Comparison of ENCODE assay signal across 8 mouse cellular contexts in the genomic region with DNA sequence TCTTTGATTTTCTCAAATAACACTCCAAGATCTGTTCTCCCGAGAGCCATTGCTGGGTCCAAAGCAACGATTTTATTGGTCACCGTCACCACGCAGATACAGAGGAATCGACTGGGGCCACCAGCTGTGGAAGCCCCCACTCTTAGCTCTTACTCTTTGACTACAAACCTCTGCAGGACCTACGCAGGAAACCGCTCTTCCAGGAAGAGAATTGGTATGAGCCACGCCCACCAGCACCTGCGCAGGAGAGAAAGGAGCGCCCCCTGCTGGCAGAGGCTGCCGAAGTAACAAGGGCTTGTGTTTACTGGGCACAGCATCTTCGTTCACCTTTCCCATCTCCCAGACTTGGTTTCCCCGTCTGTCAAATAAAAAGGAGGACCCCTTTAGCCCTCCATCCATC. TPM values are rescaled to one million over a fixed set of nuclear protein-coding genes. Genes with fewer than 3 reads are reported as not detected.
A peak's percentile ranks its signal among the peaks of the same experiment; 100 is the strongest.
DNase-seq lines count a peak whose midpoint lies in the region; ATAC-seq and TF ChIP-seq lines count a peak whose summit lies in the region.
"Had no signal": no experiment of that assay in that cellular context is flagged by ENCODE, and none has a peak within 500 bp of the region (broad histone marks: within the 10 kb centered on the region; RNA-seq: fewer than 3 reads in every experiment).

No protein-coding gene starts in this region.

- WGBS in kidney, adult 2 months: 34% methylated on average over 13 of the region's 13 CpGs
- 32% methylated on average over 13 of the region's 13 CpGs for WGBS in kidney, embryonic 16.5 days

- no peaks in the 10 kb centered on the region for H3K27me3 ChIP-seq in kidney, adult 2 months (replicated peaks; ENCODE audit: control insufficient read depth, insufficient read depth, low read length)
- H3K27me3 ChIP-seq in kidney, embryonic 16.5 days (ENCODE audit: insufficient read depth, low read length): no peaks in the 10 kb centered on the region
- no peaks in the 10 kb centered on the region for H3K27me3 ChIP-seq in MEL (ENCODE audit: control insufficient read depth in 1 of 2, insufficient read depth in 2 of 2, low read length in 2 of 2)
- H3K27me3 ChIP-seq: stomach, embryonic 15.5 days had no signal

- TF ChIP-seq EP300 in MEL (IDR thresholded peaks at IDR 0.05; ENCODE audit: low read depth in 1 of 2, low read length in 2 of 2): no peak

- TF ChIP-seq CTCF in kidney, adult 2 months (conservative IDR thresholded peaks at IDR 0.05; ENCODE audit: insufficient read depth, insufficient read length, low read depth, low read length): peak; percentile 67
- TF ChIP-seq CTCF in MEL (IDR thresholded peaks at IDR 0.05 in 2 of 3, conservative IDR thresholded peaks at IDR 0.05 in 1 of 3; ENCODE audit: control insufficient read depth in 1 of 3, insufficient read depth in 1 of 3, low read depth in 2 of 3, low read length in 3 of 3, poor library complexity in 1 of 3, severe bottlenecking in 1 of 3): peak in 2 of 3 experiments; percentile 5 to 31; a peak in 3 of 6 replicates

- DNase-seq in kidney, adult 2 months: peak; percentile 52
- DNase-seq in MEL (ENCODE audit: low read depth, low spot score): no peak
- peak; percentile 61 to 74 for DNase-seq in adrenal gland, postnatal 36 days
- DNase-seq in induced T-regulatory cell, adult 2 months (ENCODE audit: low read depth): peak; percentile 63
- peak; percentile 70 for DNase-seq in lung, postnatal 14 days
- DNase-seq in thymus, postnatal 10 days (ENCODE audit: low spot score in 2 of 2): peak; percentile 27 to 78

- H3K4me1 ChIP-seq in kidney, adult 2 months (ENCODE audit: control insufficient read depth, insufficient read depth, low read length): no peaks in the 10 kb centered on the region
- H3K4me1 ChIP-seq in kidney, embryonic 16.5 days (ENCODE audit: insufficient read depth, low read length): no peaks in the 10 kb centered on the region
- H3K4me1 ChIP-seq in MEL (ENCODE audit: control insufficient read depth in 1 of 2, insufficient read depth in 2 of 2, low read length in 2 of 2): no peaks in the 10 kb centered on the region
- H3K4me1 ChIP-seq: stomach, embryonic 15.5 days had no signal

- H3K4me2 ChIP-seq in kidney, embryonic 16.5 days (replicated peaks; ENCODE audit: low read depth, low read length): no peak overlapping the region
- H3K4me2 ChIP-seq: stomach, embryonic 15.5 days had no signal

- no peaks in the 10 kb centered on the region for H3K36me3 ChIP-seq in kidney, adult 2 months (ENCODE audit: control insufficient read depth, insufficient read depth, low read length)
- H3K36me3 ChIP-seq in kidney, embryonic 16.5 days (ENCODE audit: insufficient read depth, low read length): no peaks in the 10 kb centered on the region
- H3K36me3 ChIP-seq in MEL (ENCODE audit: control insufficient read depth in 1 of 2, insufficient read depth in 2 of 2, low read length in 2 of 2): no peaks in the 10 kb centered on the region
- H3K36me3 ChIP-seq: stomach, embryonic 15.5 days had no signal

- no peak overlapping the region for H3K27ac ChIP-seq in kidney, adult 2 months (ENCODE audit: insufficient read depth, low read depth, low read length)
- no peak overlapping the region for H3K27ac ChIP-seq in kidney, embryonic 16.5 days (ENCODE audit: low read length)
- no peak overlapping the region for H3K27ac ChIP-seq in MEL (ENCODE audit: control insufficient read depth, low read depth, low read length)
- H3K27ac ChIP-seq: stomach, embryonic 15.5 days had no signal

- H3K9me3 ChIP-seq in kidney, embryonic 16.5 days (ENCODE audit: low read length): no peaks in the 10 kb centered on the region
- H3K9me3 ChIP-seq in MEL (replicated peaks; ENCODE audit: insufficient read depth, low read length): no peaks in the 10 kb centered on the region
- H3K9me3 ChIP-seq: stomach, embryonic 15.5 days had no signal

- H3K4me3 ChIP-seq in kidney, adult 2 months (ENCODE audit: insufficient read depth, low read depth, low read length): no peak overlapping the region
- H3K4me3 ChIP-seq in kidney, embryonic 16.5 days (ENCODE audit: low read length): no peak overlapping the region
- H3K4me3 ChIP-seq in MEL (ENCODE audit: control insufficient read depth in 1 of 2, insufficient read depth in 1 of 2, low read depth in 2 of 2, low read length in 2 of 2): no peak overlapping the region
- H3K4me3 ChIP-seq: stomach, embryonic 15.5 days had no signal

- ATAC-seq in kidney, embryonic 16.5 days (ENCODE audit: low FRiP score, low TSS enrichment): no peak

- H3K9ac ChIP-seq in kidney, embryonic 16.5 days (replicated peaks; ENCODE audit: low read length): no peak overlapping the region
- H3K9ac ChIP-seq in MEL (ENCODE audit: control insufficient read depth, low read depth, low read length, poor library complexity, severe bottlenecking): no peak overlapping the region
- H3K9ac ChIP-seq: stomach, embryonic 15.5 days had no signal

- no peaks in the 10 kb centered on the region for H3K79me2 ChIP-seq in MEL (ENCODE audit: control insufficient read depth, insufficient read depth, low read length, poor library complexity)

- no peak for TF ChIP-seq POLR2A in kidney, adult 2 months (IDR thresholded peaks at IDR 0.05; ENCODE audit: low read depth, low read length)
- TF ChIP-seq POLR2A in MEL (IDR thresholded peaks at IDR 0.05; ENCODE audit: control insufficient read depth in 1 of 2, insufficient read depth in 1 of 2, low read depth in 1 of 2, low read length in 2 of 2, poor library complexity in 1 of 2): no peak

- no peak for TF ChIP-seq RAD21 in MEL (IDR thresholded peaks at IDR 0.05; ENCODE audit: low read depth, low read length)

TF ChIP-seq in MEL, 35 proteins besides CTCF, POLR2A, EP300 and RAD21:
- TF ChIP-seq CHD1 (IDR thresholded peaks at IDR 0.05; ENCODE audit: low read depth, low read length) (no peak), GATA1 (IDR thresholded peaks at IDR 0.05; ENCODE audit: low read depth, low read length) (no peak), ETS1 (IDR thresholded peaks at IDR 0.05; ENCODE audit: low read depth, low read length) (no peak), MAZ (IDR thresholded peaks at IDR 0.05; ENCODE audit: low read depth, low read length) (no peak), SMC3 (IDR thresholded peaks at IDR 0.05; ENCODE audit: low read depth, low read length) (no peak), USF2 (IDR thresholded peaks at IDR 0.05; ENCODE audit: borderline replicate concordance in 1 of 2, insufficient read depth in 1 of 2, low read depth in 1 of 2, low read length in 2 of 2) (no peak), UBTF (IDR thresholded peaks at IDR 0.05; ENCODE audit: borderline replicate concordance, insufficient read depth, low read depth, low read length) (no peak), ZMIZ1 (IDR thresholded peaks at IDR 0.05; ENCODE audit: low read depth, low read length) (no peak), POLR2AphosphoS5 (IDR thresholded peaks at IDR 0.05; ENCODE audit: borderline replicate concordance, low read depth, low read length) (no peak), ZNF384 (IDR thresholded peaks at IDR 0.05; ENCODE audit: low read depth, low read length) (no peak), ELF1 (IDR thresholded peaks at IDR 0.05; ENCODE audit: low read depth, low read length) (no peak), BHLHE40 (IDR thresholded peaks at IDR 0.05; ENCODE audit: borderline replicate concordance, low read depth, low read length) (no peak), MXI1 (IDR thresholded peaks at IDR 0.05; ENCODE audit: low read depth, low read length) (no peak), MAFK (IDR thresholded peaks at IDR 0.05; ENCODE audit: borderline replicate concordance, low read depth, low read length) (no peak), MYB (IDR thresholded peaks at IDR 0.05; ENCODE audit: low read depth, low read length) (no peak), MEF2A (IDR thresholded peaks at IDR 0.05; ENCODE audit: extremely low read depth, insufficient replicate concordance, low read depth, low read length, poor library complexity, severe bottlenecking) (no peak), ZKSCAN1 (IDR thresholded peaks at IDR 0.05; ENCODE audit: low read depth, low read length) (no peak), HCFC1 (IDR thresholded peaks at IDR 0.05; ENCODE audit: low read depth, low read length) (no peak)
TF ChIP-seq in MEL: peak in this region for 0.

RNA-seq across cellular contexts. Expression of a gene that starts 25.0 kb away (rescaled TPM):
- 0.10 TPM in 1 of 2 replicates, not detected in the other for polyA plus RNA-seq in kidney, adult 2 months (2012; rRNA removed)
- polyA plus RNA-seq in kidney, embryonic 16.5 days (2015; fragmentation: Nextera tagmentation; extraction: Ambion mirVana): not detected in 2 replicates
- not detected in 2 replicates for total RNA-seq in MEL (2012; rRNA removed)
- polyA plus RNA-seq in MEL (2012; ENCODE audit: insufficient read depth in 1 of 2, insufficient read length in 2 of 2, low read depth in 1 of 2, low replicate concordance in 2 of 2, missing spikeins in 1 of 2): not detected
- total RNA-seq in adrenal gland, postnatal 36 days (2021): not detected

RNA-seq across cellular contexts. Expression of a gene that starts 41.6 kb away (rescaled TPM):
- polyA plus RNA-seq in kidney, adult 2 months (2012; rRNA removed): 3.4 and 3.8 TPM in 2 replicates
- not detected in 2 replicates for polyA plus RNA-seq in kidney, embryonic 16.5 days (2015; fragmentation: Nextera tagmentation; extraction: Ambion mirVana)
- total RNA-seq in MEL (2012; rRNA removed): not detected in 2 replicates
- polyA plus RNA-seq in MEL (2012; ENCODE audit: insufficient read depth in 1 of 2, insufficient read length in 2 of 2, low read depth in 1 of 2, low replicate concordance in 2 of 2, missing spikeins in 1 of 2): not detected
- 10 to 100 TPM in 1 of 2 experiments, 1 to 10 TPM in 1; 4.4 to 18.2 TPM for total RNA-seq in adrenal gland, postnatal 36 days (2021)
- polyA plus RNA-seq: stomach, embryonic 15.5 days had no signal
